ENCODE assay signal across 8 mouse cellular contexts in genomic region chrX:10713839-10714637, GRCm38 (mm10). TPM values are rescaled to one million over a fixed set of nuclear protein-coding genes. Genes with fewer than 3 reads are reported as not detected.
DNase-seq lines count a peak whose midpoint lies in the region; ATAC-seq and TF ChIP-seq lines count a peak whose summit lies in the region.

No protein-coding gene starts in this region.

- no peaks in the 10 kb centered on the region for H3K36me3 ChIP-seq in hindbrain, embryonic 12.5 days
- no peaks in the 10 kb centered on the region for H3K36me3 ChIP-seq in liver, embryonic 12.5 days
- no peaks in the 10 kb centered on the region for H3K36me3 ChIP-seq in splenic B cell, adult 2 months (ENCODE audit: control insufficient read depth, insufficient read depth, low read length, poor library complexity, severe bottlenecking)

- peak overlapping the region; percentile 18; the same call in 1 of the 2 replicates for H3K4me3 ChIP-seq in hindbrain, embryonic 12.5 days
- H3K4me3 ChIP-seq in liver, embryonic 12.5 days, result peak overlapping the region; percentile 72

- no peaks in the 10 kb centered on the region for H3K4me1 ChIP-seq in hindbrain, embryonic 12.5 days
- peaks cover 26% of the 10 kb centered on the region for H3K4me1 ChIP-seq in liver, embryonic 12.5 days

- 46% methylated on average over 11 of the region's 11 CpGs for WGBS in hindbrain, embryonic 12.5 days
- WGBS in liver, embryonic 12.5 days (ENCODE audit: insufficient replicate concordance), result 26% methylated on average over 11 of the region's 11 CpGs

- DNase-seq in heart, adult 9 months (ENCODE audit: low spot score in 2 of 2), result peak; percentile 7 to 31
- DNase-seq in heart, adult 8-10 months (ENCODE audit: low spot score), result no peak
- peak; percentile 23 for DNase-seq in brain, embryonic 14.5 days (ENCODE audit: low read depth)
- DNase-seq in splenic B cell, adult 2 months (ENCODE audit: low read depth, low spot score), result peak; percentile 35
- no peak for DNase-seq in retina, postnatal 1 day
- no peak for DNase-seq in right cerebral cortex, adult 2 months (ENCODE audit: low spot score in 2 of 2)

- H3K4me2 ChIP-seq in hindbrain, embryonic 12.5 days (replicated peaks), result peak overlapping the region; percentile 40
- peak overlapping the region; percentile 76 for H3K4me2 ChIP-seq in liver, embryonic 12.5 days

- H3K27me3 ChIP-seq in hindbrain, embryonic 12.5 days, result no peaks in the 10 kb centered on the region
- no peaks in the 10 kb centered on the region for H3K27me3 ChIP-seq in liver, embryonic 12.5 days (replicated peaks)
- no peaks in the 10 kb centered on the region for H3K27me3 ChIP-seq in splenic B cell, adult 2 months (ENCODE audit: control insufficient read depth, insufficient read depth, low read length, poor library complexity, severe bottlenecking)

- H3K9me3 ChIP-seq in hindbrain, embryonic 12.5 days (replicated peaks), result no peaks in the 10 kb centered on the region
- H3K9me3 ChIP-seq in liver, embryonic 12.5 days (replicated peaks), result no peaks in the 10 kb centered on the region

- ATAC-seq in hindbrain, embryonic 12.5 days (ENCODE audit: low FRiP score), result no peak
- no peak for ATAC-seq in liver, embryonic 12.5 days

- H3K27ac ChIP-seq in hindbrain, embryonic 12.5 days, result peak overlapping the region; percentile 55; the same call in 1 of the 2 replicates
- peak overlapping the region; percentile 78 for H3K27ac ChIP-seq in liver, embryonic 12.5 days

- TF ChIP-seq POLR2A in brain, embryonic 14.5 days (IDR thresholded peaks at IDR 0.05; ENCODE audit: borderline replicate concordance, extremely low read depth, insufficient read depth, insufficient read length, poor library complexity, severe bottlenecking), result no peak

- no peak for TF ChIP-seq CTCF in brain, embryonic 14.5 days (IDR thresholded peaks at IDR 0.05; ENCODE audit: borderline replicate concordance, extremely low read depth, insufficient read depth, insufficient read length)

- no peak overlapping the region for H3K9ac ChIP-seq in hindbrain, embryonic 12.5 days
- H3K9ac ChIP-seq in liver, embryonic 12.5 days, result peak overlapping the region; percentile 53

RNA-seq across cellular contexts. Expression of gene Mid1ip1, which starts 0.8 kb away (rescaled TPM):
- 100 to 1,000 TPM; 177 to 272 (median 193) TPM for total RNA-seq in heart, adult 8-10 months (2022)
- polyA plus RNA-seq in brain, embryonic 14.5 days (2012; rRNA removed), result 41.7 and 51.6 TPM in 2 replicates
- polyA plus RNA-seq in hindbrain, embryonic 12.5 days (2016; fragmentation: Nextera tagmentation; extraction: Ambion mirVana), result 63.9 and 71.8 TPM in 2 replicates
- polyA plus RNA-seq in liver, embryonic 12.5 days (2016; fragmentation: Nextera tagmentation; extraction: Ambion mirVana), result 39.7 and 43.0 TPM in 2 replicates

Comparison
In these comparisons a context has a peak if more than half of its experiments do, and no peak if none do; other contexts are left out.
1. DNase-seq: peak in heart, adult 9 months (2 of 2), brain, embryonic 14.5 days (single experiment) and splenic B cell, adult 2 months (single experiment); none in heart, adult 8-10 months (single experiment), retina, postnatal 1 day (single experiment) and right cerebral cortex, adult 2 months (0 of 2).